Mouse (Mus musculus): ENCODE measurements around the gene 4930539E08Rik.

4930539E08Rik gene

GRCm38 (mm10) chr17:28866921-28867320 lies 48.2 kb downstream of the 4930539E08Rik start:
- no peaks in the 10 kb centered on the region for H3K27me3 ChIP-seq (ENCODE audit: control insufficient read depth, insufficient read depth, low read length, poor library complexity, severe bottlenecking)
- no peaks in the 10 kb centered on the region for H3K36me3 ChIP-seq (ENCODE audit: control insufficient read depth, insufficient read depth, low read length, poor library complexity, severe bottlenecking)
- no peak for DNase-seq (ENCODE audit: low read depth, low spot score)

- H3K27me3 ChIP-seq (ENCODE audit: control insufficient read depth, insufficient read depth, low read length, poor library complexity, severe bottlenecking): no peaks in the 10 kb centered on the region
- no peak for DNase-seq (ENCODE audit: low read depth, low spot score)
- no peaks in the 10 kb centered on the region for H3K36me3 ChIP-seq (ENCODE audit: control insufficient read depth, insufficient read depth, low read length, poor library complexity, severe bottlenecking)
Measured at GRCm38 (mm10) chr17:28864464-28864863, 50.7 kb downstream of the 4930539E08Rik start.

- DNase-seq (ENCODE audit: low read depth, low spot score): no peak
- no peaks in the 10 kb centered on the region for H3K27me3 ChIP-seq (ENCODE audit: control insufficient read depth, insufficient read depth, low read length, poor library complexity, severe bottlenecking)
- H3K36me3 ChIP-seq (ENCODE audit: control insufficient read depth, insufficient read depth, low read length, poor library complexity, severe bottlenecking): no peaks in the 10 kb centered on the region
Measured at GRCm38 (mm10) chr17:28863926-28864325, 51.2 kb downstream of the 4930539E08Rik start.

GRCm38 (mm10) chr17:28858205-28858604 lies 56.9 kb downstream of the 4930539E08Rik start, which contains the start of gene Pnpla1:
TSS of gene Pnpla1 (plus strand) at chr17:28858411.
- no peaks in the 10 kb centered on the region for H3K36me3 ChIP-seq (ENCODE audit: control insufficient read depth, insufficient read depth, low read length, poor library complexity, severe bottlenecking)
- H3K27me3 ChIP-seq (ENCODE audit: control insufficient read depth, insufficient read depth, low read length, poor library complexity, severe bottlenecking): no peaks in the 10 kb centered on the region
- DNase-seq (ENCODE audit: low read depth, low spot score): no peak

GRCm38 (mm10) chr17:28856030-28856429 lies 59.1 kb downstream of the 4930539E08Rik start:
- Histone ChIP-seq H3K36me3 (ENCODE audit: control insufficient read depth, insufficient read depth, low read length, poor library complexity, severe bottlenecking) (no peaks in the 10 kb centered on the region), H3K27me3 (ENCODE audit: control insufficient read depth, insufficient read depth, low read length, poor library complexity, severe bottlenecking) (no peaks in the 10 kb centered on the region)
- no peak for DNase-seq (ENCODE audit: low read depth, low spot score)

GRCm38 (mm10) chr17:28855166-28855885 lies 59.8 kb downstream of the 4930539E08Rik start:
- no peaks in the 10 kb centered on the region for H3K27me3 ChIP-seq (ENCODE audit: control insufficient read depth, insufficient read depth, low read length, poor library complexity, severe bottlenecking)
- peak; percentile 65 for DNase-seq (ENCODE audit: low read depth, low spot score)
- no peaks in the 10 kb centered on the region for H3K36me3 ChIP-seq (ENCODE audit: control insufficient read depth, insufficient read depth, low read length, poor library complexity, severe bottlenecking)

- Histone ChIP-seq H3K27me3 (ENCODE audit: control insufficient read depth, insufficient read depth, low read length, poor library complexity, severe bottlenecking) (no peaks in the 10 kb centered on the region), H3K36me3 (ENCODE audit: control insufficient read depth, insufficient read depth, low read length, poor library complexity, severe bottlenecking) (no peaks in the 10 kb centered on the region)
- no peak for DNase-seq (ENCODE audit: low read depth, low spot score)
Measured at GRCm38 (mm10) chr17:28854377-28854776, 60.7 kb downstream of the 4930539E08Rik start.

GRCm38 (mm10) chr17:28850511-28850910 lies 64.6 kb downstream of the 4930539E08Rik start:
- DNase-seq (ENCODE audit: low read depth, low spot score): no peak
- H3K27me3 ChIP-seq (ENCODE audit: control insufficient read depth, insufficient read depth, low read length, poor library complexity, severe bottlenecking): no peaks in the 10 kb centered on the region
- no peaks in the 10 kb centered on the region for H3K36me3 ChIP-seq (ENCODE audit: control insufficient read depth, insufficient read depth, low read length, poor library complexity, severe bottlenecking)

- DNase-seq (ENCODE audit: low read depth, low spot score): no peak
- Histone ChIP-seq H3K27me3 (ENCODE audit: control insufficient read depth, insufficient read depth, low read length, poor library complexity, severe bottlenecking) (no peaks in the 10 kb centered on the region), H3K36me3 (ENCODE audit: control insufficient read depth, insufficient read depth, low read length, poor library complexity, severe bottlenecking) (no peaks in the 10 kb centered on the region)
Measured at GRCm38 (mm10) chr17:28846974-28847617, 68.0 kb downstream of the 4930539E08Rik start.
